Mouse (Mus musculus): ENCODE measurements around the gene Cct3.
A peak's percentile ranks its signal among the peaks of the same experiment; 100 is the strongest.
"Not testable (repeated sequence)": the region's sequence is repeated elsewhere in the genome, so short reads cannot be mapped to it uniquely, and the experiment has no call there.

Gene Cct3

DNA sequence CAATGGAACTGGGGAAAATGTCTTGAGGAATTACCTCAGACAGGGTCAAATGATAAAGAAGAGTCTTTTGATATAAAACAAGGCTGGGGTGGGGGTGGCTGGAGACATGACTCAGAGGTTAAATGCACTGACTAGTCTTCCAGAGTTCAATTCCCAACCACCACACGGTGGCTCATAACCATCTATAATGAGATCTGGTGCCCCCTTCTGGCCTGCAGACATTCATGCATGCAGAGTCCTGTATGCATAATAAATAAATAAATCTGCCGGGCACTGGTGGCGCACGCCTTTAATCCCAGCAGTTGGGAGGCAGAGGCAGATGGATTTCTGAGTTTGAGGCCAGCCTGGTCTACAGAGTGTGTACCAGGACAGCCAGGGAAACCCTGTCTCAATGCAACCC lies 4.9 kb upstream of the Cct3 start:
- DNase-seq (ENCODE audit: low spot score): peak; percentile 42

DNA sequence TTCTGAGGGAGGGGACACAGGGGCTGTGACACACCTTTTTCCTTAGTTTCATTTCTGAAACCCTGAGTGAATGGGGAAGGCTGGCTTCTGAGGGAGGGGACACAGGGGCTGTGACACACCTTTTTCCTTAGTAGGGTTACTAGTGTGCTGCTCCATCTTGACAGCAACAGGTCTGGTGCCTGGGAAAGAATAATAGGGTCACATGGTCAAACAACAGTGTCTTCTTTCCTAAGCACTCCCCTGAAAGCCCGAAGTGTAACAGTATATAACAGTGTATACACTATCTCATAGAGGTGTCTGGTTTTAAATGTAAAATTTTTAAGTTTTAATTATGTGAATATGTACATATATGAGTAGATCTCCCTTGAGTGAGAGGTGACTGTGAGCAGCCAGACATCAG lies 1.6 kb upstream of the Cct3 start:
- not testable (repeated sequence) for DNase-seq (ENCODE audit: low spot score)

GRCm38 (mm10) chr3:88296110-88296560 lies 781 bp upstream of the Cct3 start:
- no peak for DNase-seq (ENCODE audit: low spot score)

GRCm38 (mm10) chr3:88297321-88297851 lies 470 bp downstream of the Cct3 start:
- peak; percentile 22 for DNase-seq (ENCODE audit: low spot score)

DNA sequence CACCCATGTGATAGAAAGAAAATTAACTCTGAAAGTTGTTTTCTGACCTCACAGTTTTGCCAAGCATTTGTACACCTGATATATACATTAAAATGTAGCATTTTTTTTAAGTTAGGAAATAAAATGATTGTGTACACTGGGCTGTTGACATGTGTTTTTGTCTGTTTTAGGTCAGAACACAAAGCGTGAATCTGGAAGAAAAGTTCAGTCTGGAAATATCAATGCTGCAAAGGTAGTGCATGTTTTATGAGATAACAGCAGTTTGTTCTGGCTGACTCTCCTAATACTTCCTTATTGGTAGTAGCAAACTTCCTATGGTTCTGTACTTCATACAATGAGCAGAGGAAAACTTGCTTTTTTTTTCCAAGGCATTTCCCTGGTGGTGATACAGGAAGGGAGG lies 2.3 kb downstream of the Cct3 start:
- DNase-seq (ENCODE audit: low spot score): no peak

- peak; percentile 77 for DNase-seq (ENCODE audit: low spot score)
These were observed 28.1 kb downstream of the Cct3 start, which contains the start of gene Glmp for GRCm38 (mm10) chr3:88324951-88325405. Gene Glmp, plus strand, starts transcription at chr3:88325023.

- no peak for DNase-seq (ENCODE audit: low spot score)
These were observed 32.0 kb downstream of the Cct3 start for GRCm38 (mm10) chr3:88328956-88329355.

- DNase-seq (ENCODE audit: low spot score): peak; percentile 71
These were observed 34.4 kb downstream of the Cct3 start for GRCm38 (mm10) chr3:88331282-88331681.

DNA sequence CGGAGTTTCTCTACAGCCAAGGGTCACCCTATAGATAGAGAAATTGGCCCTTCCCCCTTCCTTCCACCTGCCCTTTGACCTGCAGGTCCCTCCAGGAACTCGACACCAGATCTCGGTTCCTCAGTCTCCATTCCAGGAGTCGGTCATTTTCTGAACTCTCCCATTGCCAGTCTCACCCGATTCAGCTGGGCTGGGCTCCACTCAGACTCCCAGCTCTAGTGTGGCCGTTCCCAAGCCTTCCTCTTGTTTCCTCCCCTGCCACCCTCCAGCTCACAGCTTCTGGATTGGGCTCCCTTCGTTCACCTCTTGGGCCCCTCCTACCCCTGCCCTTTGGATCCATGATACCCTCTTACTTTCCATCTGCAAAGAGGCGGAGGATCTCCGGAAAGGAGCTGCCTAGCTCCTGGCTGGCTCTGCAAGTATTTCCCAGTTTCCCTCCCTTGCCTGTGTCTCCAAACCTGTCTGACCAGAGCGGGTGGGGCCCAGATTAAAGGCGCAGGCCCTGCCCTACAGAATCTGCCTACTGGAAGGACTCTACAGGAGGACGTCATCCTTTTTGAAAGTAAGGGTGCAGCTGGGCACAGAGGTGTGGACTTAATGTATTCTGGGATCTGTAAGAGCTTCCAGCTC lies 37.2 kb downstream of the Cct3 start:
- no peak for DNase-seq (ENCODE audit: low spot score)

DNA sequence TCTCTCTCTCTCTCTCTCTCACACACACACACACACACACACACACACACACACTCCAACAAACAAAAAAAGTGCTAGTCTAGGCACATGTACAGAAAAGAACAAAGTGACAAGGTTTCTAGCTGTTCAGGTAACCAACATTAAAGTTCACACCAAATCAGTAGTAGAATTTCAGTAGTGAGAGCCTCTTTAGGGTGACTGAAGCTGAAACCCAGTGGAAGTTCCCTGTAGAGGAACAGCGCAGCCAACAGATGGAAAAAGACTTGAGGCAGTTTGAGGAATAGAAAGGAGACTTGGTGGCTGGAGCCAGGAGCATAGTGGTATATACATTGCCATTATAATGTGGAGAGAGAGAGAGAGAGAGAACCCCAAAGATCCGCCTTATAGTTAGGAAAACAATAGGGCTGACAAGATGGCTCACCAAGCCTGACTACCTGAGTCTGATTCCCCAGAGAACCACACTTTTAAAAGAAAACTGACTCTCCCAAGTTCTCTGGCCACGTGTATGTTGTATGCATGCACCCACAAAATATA lies 38.1 kb downstream of the Cct3 start:
- no peak for DNase-seq (ENCODE audit: low spot score)

- no peak for DNase-seq (ENCODE audit: low spot score)
These were observed 38.6 kb downstream of the Cct3 start for GRCm38 (mm10) chr3:88335436-88336053.

DNA sequence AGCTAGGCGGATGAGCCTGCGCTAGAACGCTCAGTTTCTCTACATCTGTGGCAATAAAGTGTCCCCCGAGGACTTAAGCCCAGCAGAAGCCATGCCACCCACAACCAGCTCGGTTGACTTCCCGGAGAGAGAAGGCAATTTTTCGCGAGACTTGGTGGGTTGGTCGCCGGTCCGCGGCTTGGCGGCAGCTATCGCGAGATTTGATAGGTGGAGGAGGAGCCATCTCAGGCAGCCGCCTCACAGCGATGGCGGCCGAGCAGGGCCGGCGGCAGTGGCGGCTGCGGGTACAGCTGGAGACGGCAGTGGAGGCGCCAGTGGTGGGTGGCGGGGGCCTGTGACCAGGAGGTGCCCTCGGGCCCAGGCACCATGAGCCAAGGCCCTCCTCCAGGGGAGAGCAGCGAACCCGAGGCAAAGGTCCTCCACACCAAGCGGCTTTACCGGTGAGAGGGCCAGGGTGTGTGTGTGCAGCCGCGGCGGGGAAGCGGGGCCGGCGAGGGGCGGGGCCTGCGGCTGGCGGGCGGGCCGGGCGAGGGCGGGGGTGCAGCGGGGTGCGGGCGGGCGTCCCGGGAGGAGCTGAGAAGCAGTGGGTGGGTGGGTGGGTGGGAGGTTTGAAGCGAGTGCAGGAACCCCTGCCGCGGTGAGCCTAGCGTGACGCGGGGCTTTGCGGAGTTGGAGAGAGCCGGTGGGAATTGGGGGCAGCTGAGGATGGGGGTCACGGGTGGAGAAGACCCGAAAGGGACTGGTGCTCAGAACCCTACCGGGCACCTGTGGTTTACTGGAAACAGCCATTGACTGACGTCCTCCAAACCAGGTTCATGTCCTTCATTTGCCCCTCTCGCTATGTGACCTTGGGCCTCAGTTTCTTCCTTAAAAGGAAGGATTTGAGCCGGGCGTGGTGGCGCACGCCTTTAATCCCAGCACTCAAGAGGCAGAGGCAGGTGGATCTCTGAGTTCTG lies 39.4 kb downstream of the Cct3 start, which contains the start of the genes Tmem79 and Smg5:
TSS of gene Tmem79 (minus strand) at position 91 of the 956 bp plus-strand sequence.
TSS of gene Smg5 (plus strand) at position 203 of the 956 bp plus-strand sequence.
- DNase-seq (ENCODE audit: low spot score): peak; percentile 97

- DNase-seq (ENCODE audit: low spot score): no peak
These were observed 40.6 kb downstream of the Cct3 start for GRCm38 (mm10) chr3:88337367-88338020.

GRCm38 (mm10) chr3:88338316-88338715 lies 41.4 kb downstream of the Cct3 start:
- DNase-seq (ENCODE audit: low spot score): no peak

- DNase-seq (ENCODE audit: low spot score): no peak
These were observed 42.1 kb downstream of the Cct3 start for GRCm38 (mm10) chr3:88339006-88339405.

DNA sequence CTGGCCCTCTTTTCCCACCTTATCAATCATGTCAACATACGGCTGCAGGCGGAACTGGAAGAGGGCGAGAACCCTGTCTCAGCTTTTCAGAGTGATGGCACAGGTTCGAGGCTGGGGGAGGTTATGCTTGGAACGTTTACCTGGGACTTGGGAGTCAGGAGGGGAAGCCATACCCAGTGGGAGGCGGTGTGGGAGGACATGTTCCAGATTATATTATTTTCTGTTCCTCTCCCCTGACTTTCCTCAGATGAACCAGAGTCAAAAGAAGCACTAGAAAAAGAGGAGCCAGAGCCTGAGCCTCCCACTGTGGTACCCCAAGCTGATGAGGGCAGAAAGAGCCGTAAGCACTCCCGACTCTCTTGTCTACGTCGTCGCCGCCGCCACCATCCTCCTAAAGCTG lies 53.8 kb downstream of the Cct3 start:
- no peak for DNase-seq (ENCODE audit: low spot score)

- DNase-seq (ENCODE audit: low spot score): no peak
These were observed 56.0 kb downstream of the Cct3 start for GRCm38 (mm10) chr3:88352907-88353306.

- DNase-seq (ENCODE audit: low spot score): no peak
These were observed 57.7 kb downstream of the Cct3 start for GRCm38 (mm10) chr3:88354396-88355165.

GRCm38 (mm10) chr3:88359584-88359983 lies 62.7 kb downstream of the Cct3 start:
- DNase-seq (ENCODE audit: low spot score): peak; percentile 23

- DNase-seq (ENCODE audit: low spot score): no peak
These were observed 63.1 kb downstream of the Cct3 start for GRCm38 (mm10) chr3:88359989-88360388.

All from retina, embryonic 14.5 days (tissue).